Mouse (Mus musculus) kidney, embryonic 14.5 days (tissue): ENCODE data around the gene Ugdh. TPM values are rescaled to one million over a fixed set of nuclear protein-coding genes. Genes with fewer than 3 reads are reported as not detected.

ENCODE experiments used
- ATAC-seq: fragments of 200-750 bp; cut with Nextera tagmentation; 2 replicates; pipeline ENCODE4 v1.8.0; 2017; ENCODE audit warnings: moderate number of reproducible peaks, mild to moderate bottlenecking, moderate TSS enrichment, moderate library complexity; ENCODE audit not compliant: low FRiP score, low TSS enrichment
- H3K27ac ChIP-seq: fragments of 300-500 bp; sonication (generic); 2 replicates; pipeline ENCODE4 v1.5.1; 2014; ENCODE audit warnings: low read depth, mild to moderate bottlenecking, low read length, moderate library complexity, mixed read lengths
- H3K27me3 ChIP-seq: fragments of 300-500 bp; sonication (generic); 2 replicates; pipeline ENCODE4 v1.6.1; 2014; ENCODE audit warnings: mild to moderate bottlenecking, low read length; ENCODE audit not compliant: control insufficient read depth, insufficient read depth
- H3K36me3 ChIP-seq: fragments of 300-500 bp; sonication (generic); 2 replicates; pipeline ENCODE4 v1.6.1; 2014; ENCODE audit warnings: low read length, mixed read lengths; ENCODE audit not compliant: control insufficient read depth, insufficient read depth
- H3K4me1 ChIP-seq: fragments of 300-500 bp; sonication (generic); 2 replicates; pipeline ENCODE4 v1.6.1; 2014; ENCODE audit warnings: low read length, mixed read lengths; ENCODE audit not compliant: control insufficient read depth, insufficient read depth
- H3K4me2 ChIP-seq: fragments of 300-500 bp; sonication (generic); replicated peaks from 2 replicates; pipeline ENCODE4 v1.6.1; 2014; ENCODE audit warnings: low read depth, mild to moderate bottlenecking, low read length
- H3K4me3 ChIP-seq: fragments of 300-500 bp; sonication (generic); 2 replicates; pipeline ENCODE4 v1.5.1; 2014; ENCODE audit warnings: mild to moderate bottlenecking, low read length
- H3K9ac ChIP-seq: fragments of 300-500 bp; sonication (generic); 2 replicates; pipeline ENCODE4 v1.6.1; 2014; ENCODE audit warnings: low read depth, mild to moderate bottlenecking, low read length, moderate library complexity
- H3K9me3 ChIP-seq: fragments of 300-500 bp; sonication (generic); 2 replicates; pipeline ENCODE4 v1.6.1; 2016; ENCODE audit warnings: low read length; ENCODE audit not compliant: control insufficient read depth
- WGBS: fragments of 180-500 bp; shearing (Covaris S2); extraction: QIAGEN DNeasy Blood & Tissue Kit; methylation state at CpG from one replicate; pipeline ENCODE4 v1.1.7; 2014; 5-methylcytosine and 5-hydroxymethylcytosine counted together
- polyA plus RNA-seq: library from polyadenylated mRNA; unstranded; fragments of >200 nt; fragmentation: Nextera tagmentation; extraction: Ambion mirVana; gene quantifications from 2 replicates; pipeline ENCODE4 v1.2.1, GENCODE M21; 2014

Gene Ugdh
- polyA plus RNA-seq, 1 experiment from 2014 or later, result 68.9 TPM

GRCm38 (mm10) chr5:65438041-65438440 lies 2.3 kb upstream of the Ugdh start:
- Histone ChIP-seq H3K27me3 (no peaks in the 10 kb centered on the region), H3K36me3 (no peaks in the 10 kb centered on the region), H3K27ac (no peak overlapping the region), H3K4me2 (no peak overlapping the region), H3K4me1 (peaks cover 8% of the 10 kb centered on the region; the same call in 1 of the 2 replicates), H3K9me3 (no peaks in the 10 kb centered on the region), H3K4me3 (no peak overlapping the region), H3K9ac (no peak overlapping the region)
- ATAC-seq, result no peak

DNA sequence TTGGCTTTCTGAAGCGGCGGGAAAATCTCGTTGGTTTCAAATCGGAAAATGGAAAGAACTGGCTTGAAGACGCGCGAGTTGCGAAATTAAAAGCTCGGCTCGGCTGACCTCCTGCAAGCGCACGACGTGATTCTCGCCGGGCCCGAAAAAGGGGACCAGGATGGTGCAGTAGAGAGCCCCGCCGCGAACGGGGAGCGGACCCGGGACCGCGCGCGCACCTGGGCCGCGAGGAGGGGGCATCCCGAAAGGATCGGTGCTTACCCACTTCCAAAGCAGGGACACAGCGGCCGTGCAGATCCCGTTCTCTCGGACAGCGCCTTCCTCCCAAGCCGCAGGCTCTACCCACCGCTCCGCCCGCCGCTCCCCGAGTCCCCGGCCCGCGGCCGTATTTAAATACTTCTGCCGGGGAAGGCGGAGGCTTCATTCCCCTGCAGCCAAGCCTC lies 365 bp downstream of the Ugdh start:
- WGBS, result 2% methylated on average over 45 of the region's 47 CpGs
- Histone ChIP-seq H3K4me3 (peak overlapping the region; percentile 77), H3K27me3 (no peaks in the 10 kb centered on the region), H3K4me2 (peak overlapping the region; percentile 75), H3K27ac (peak overlapping the region; percentile 91; the same call in 1 of the 2 replicates), H3K9me3 (no peaks in the 10 kb centered on the region), H3K36me3 (no peaks in the 10 kb centered on the region), H3K4me1 (peaks cover 8% of the 10 kb centered on the region; the same call in 1 of the 2 replicates), H3K9ac (peak overlapping the region; percentile 70)
- ATAC-seq, result no peak

- Histone ChIP-seq H3K27ac (peak overlapping the region; percentile 91; the same call in 1 of the 2 replicates), H3K4me3 (peak overlapping the region; percentile 77), H3K9ac (peak overlapping the region; percentile 70), H3K9me3 (no peaks in the 10 kb centered on the region), H3K36me3 (no peaks in the 10 kb centered on the region), H3K27me3 (no peaks in the 10 kb centered on the region), H3K4me2 (peak overlapping the region; percentile 75), H3K4me1 (peaks cover 8% of the 10 kb centered on the region; the same call in 1 of the 2 replicates)
- no peak for ATAC-seq
- 4% methylated on average over 15 of the region's 15 CpGs for WGBS
These were observed 1.0 kb downstream of the Ugdh start for GRCm38 (mm10) chr5:65434471-65435362.

- 95% methylated on average over 5 of the region's 5 CpGs for WGBS
- Histone ChIP-seq H3K4me2 (no peak overlapping the region), H3K4me3 (no peak overlapping the region), H3K27me3 (no peaks in the 10 kb centered on the region), H3K9me3 (no peaks in the 10 kb centered on the region), H3K36me3 (peaks cover 8% of the 10 kb centered on the region; the same call in 1 of the 2 replicates), H3K9ac (no peak overlapping the region), H3K4me1 (0 out of 2 replicates have a peak, but pooled peaks cover 2% of the 10 kb centered on the region), H3K27ac (no peak overlapping the region)
- no peak for ATAC-seq
These were observed 6.3 kb downstream of the Ugdh start for GRCm38 (mm10) chr5:65429441-65429840.

DNA sequence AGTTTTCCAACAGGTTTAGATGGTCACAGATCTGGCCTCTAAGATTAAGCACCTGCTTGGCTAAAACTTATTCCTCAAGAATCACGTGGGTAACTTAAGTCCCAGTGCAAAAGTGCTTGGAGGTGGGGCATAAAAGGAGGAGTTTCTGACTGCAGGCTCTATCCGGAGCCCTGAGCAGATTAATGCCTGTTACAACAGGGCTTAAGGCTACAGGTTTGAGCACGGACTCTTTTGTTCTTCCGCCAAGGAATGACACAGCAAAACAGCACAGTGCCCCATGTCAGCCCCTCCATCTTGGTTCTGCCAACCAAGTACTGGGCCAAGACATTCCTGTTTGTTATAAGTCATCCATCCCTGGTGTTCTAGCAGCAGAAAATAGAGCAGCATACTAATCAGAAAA lies 7.4 kb downstream of the Ugdh start:
- Histone ChIP-seq H3K4me2 (no peak overlapping the region), H3K36me3 (peaks cover 11% of the 10 kb centered on the region; the same call in 1 of the 2 replicates), H3K27ac (no peak overlapping the region), H3K9me3 (no peaks in the 10 kb centered on the region), H3K27me3 (no peaks in the 10 kb centered on the region), H3K9ac (no peak overlapping the region), H3K4me3 (no peak overlapping the region), H3K4me1 (0 out of 2 replicates have a peak, but pooled peaks cover 2% of the 10 kb centered on the region)
- ATAC-seq, result no peak
- WGBS, result 52% methylated on average over 4 of the region's 4 CpGs

- H3K36me3 ChIP-seq, result peaks cover 28% of the 10 kb centered on the region; the same call in 1 of the 2 replicates
- 91% methylated on average over 5 of the region's 5 CpGs for WGBS
These were observed 10.5 kb downstream of the Ugdh start for GRCm38 (mm10) chr5:65425251-65425650.

GRCm38 (mm10) chr5:65424215-65424614 lies 11.5 kb downstream of the Ugdh start:
- WGBS, result 83% methylated on average over 6 of the region's 6 CpGs
- Histone ChIP-seq H3K9me3 (no peaks in the 10 kb centered on the region), H3K4me1 (0 out of 2 replicates have a peak, but pooled peaks cover 2% of the 10 kb centered on the region), H3K9ac (no peak overlapping the region), H3K4me2 (no peak overlapping the region), H3K27ac (no peak overlapping the region), H3K36me3 (peaks cover 28% of the 10 kb centered on the region; the same call in 1 of the 2 replicates), H3K4me3 (no peak overlapping the region), H3K27me3 (no peaks in the 10 kb centered on the region)
- no peak for ATAC-seq

More at GRCm38 (mm10) chr5:65425251-65425650, 10.5 kb downstream of the Ugdh start:
- Histone ChIP-seq H3K27me3 (no peaks in the 10 kb centered on the region), H3K4me3 (no peak overlapping the region), H3K4me1 (0 out of 2 replicates have a peak, but pooled peaks cover 2% of the 10 kb centered on the region), H3K9me3 (no peaks in the 10 kb centered on the region), H3K9ac (no peak overlapping the region), H3K4me2 (no peak overlapping the region), H3K27ac (no peak overlapping the region)
- ATAC-seq, result no peak

GRCm38 (mm10) chr5:65422803-65423202 lies 12.9 kb downstream of the Ugdh start:
- Histone ChIP-seq H3K27me3 (no peaks in the 10 kb centered on the region), H3K9me3 (no peaks in the 10 kb centered on the region), H3K4me2 (no peak overlapping the region), H3K4me1 (no peaks in the 10 kb centered on the region), H3K36me3 (peaks cover 31% of the 10 kb centered on the region; the same call in 1 of the 2 replicates), H3K9ac (no peak overlapping the region), H3K27ac (no peak overlapping the region), H3K4me3 (no peak overlapping the region)
- 81% methylated on average over 8 of the region's 8 CpGs for WGBS
- peak; percentile 68; the same call in 1 of the 2 replicates for ATAC-seq

DNA sequence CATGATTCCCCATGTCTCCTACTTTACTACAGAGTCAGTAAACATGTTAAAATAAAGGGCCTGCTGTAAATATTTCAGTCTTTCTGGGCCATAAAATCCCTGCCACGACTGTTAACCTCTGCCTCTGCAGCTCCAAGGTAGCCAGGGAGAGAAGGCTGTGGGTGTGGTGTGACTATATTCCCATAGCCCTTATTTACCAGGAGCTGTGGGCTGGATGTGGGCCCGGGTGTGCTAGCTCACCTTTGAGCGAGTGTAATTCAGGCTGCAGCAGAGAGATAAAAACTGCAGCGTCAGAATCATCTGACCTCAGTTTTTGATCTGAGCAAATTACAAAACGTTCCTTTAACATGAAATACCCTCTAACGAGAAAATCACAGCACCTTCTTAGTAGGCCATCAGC lies 14.9 kb downstream of the Ugdh start:
- Histone ChIP-seq H3K27ac (no peak overlapping the region), H3K4me3 (no peak overlapping the region), H3K27me3 (no peaks in the 10 kb centered on the region), H3K36me3 (peaks cover 36% of the 10 kb centered on the region; the same call in 1 of the 2 replicates), H3K4me1 (peaks cover 5% of the 10 kb centered on the region; the same call in 1 of the 2 replicates), H3K9ac (no peak overlapping the region), H3K4me2 (no peak overlapping the region), H3K9me3 (no peaks in the 10 kb centered on the region)
- ATAC-seq, result no peak
- 35% methylated on average over 6 of the region's 6 CpGs for WGBS
